Mouse (Mus musculus) heart, embryonic 15.5 days (tissue): ENCODE results near the gene Olfr1505. TPM values are rescaled to one million over a fixed set of nuclear protein-coding genes. Genes with fewer than 3 reads are reported as not detected.

Experiments
- ATAC-seq: fragments of 200-750 bp; cut with Nextera tagmentation; replicated peaks from 2 replicates; pipeline ENCODE4 v1.8.0; 2017; ENCODE audit warnings: low read depth, moderate TSS enrichment; ENCODE audit not compliant: insufficient number of reproducible peaks, insufficient read depth, low FRiP score
- H3K27ac ChIP-seq: fragments of 300-500 bp; sonication (generic); 2 replicates; pipeline ENCODE4 v1.5.1; 2015; ENCODE audit warnings: mild to moderate bottlenecking, inconsistent platforms
- H3K27me3 ChIP-seq: fragments of 300-500 bp; sonication (generic); 2 replicates; pipeline ENCODE4 v1.6.1; 2015; ENCODE audit warnings: inconsistent platforms
- H3K36me3 ChIP-seq: fragments of 300-500 bp; sonication (generic); 2 replicates; pipeline ENCODE4 v1.6.1; 2015; ENCODE audit warnings: mild to moderate bottlenecking, inconsistent platforms
- H3K4me1 ChIP-seq: fragments of 300-500 bp; sonication (generic); replicated peaks from 2 replicates; pipeline ENCODE4 v1.6.1; 2015; ENCODE audit warnings: inconsistent platforms
- H3K4me2 ChIP-seq: fragments of 300-500 bp; sonication (generic); 2 replicates; pipeline ENCODE4 v1.6.1; 2015; ENCODE audit warnings: inconsistent platforms, mild to moderate bottlenecking, moderate library complexity
- H3K4me3 ChIP-seq: fragments of 300-500 bp; sonication (generic); 2 replicates; pipeline ENCODE4 v1.5.1; 2015; ENCODE audit warnings: mild to moderate bottlenecking, inconsistent platforms
- H3K9ac ChIP-seq: fragments of 300-500 bp; sonication (generic); 2 replicates; pipeline ENCODE4 v1.6.1; 2015; ENCODE audit warnings: mild to moderate bottlenecking, inconsistent platforms
- H3K9me3 ChIP-seq: fragments of 300-500 bp; sonication (generic); replicated peaks from 2 replicates; pipeline ENCODE4 v1.6.1; 2016; ENCODE audit warnings: inconsistent platforms
- WGBS: fragments of 180-500 bp; shearing (Covaris S2); methylation state at CpG from one replicate; pipeline ENCODE4 v1.1.7; 2015; ENCODE audit warnings: mixed read lengths; 5-methylcytosine and 5-hydroxymethylcytosine counted together
- polyA plus RNA-seq: library from polyadenylated mRNA; unstranded; fragments of >200 nt; fragmentation: Nextera tagmentation; extraction: Ambion mirVana; gene quantifications from 2 replicates; pipeline ENCODE4 v1.2.1, GENCODE M21; 2015

Olfr1505 gene
- not detected in 2 replicates for polyA plus RNA-seq

- Histone ChIP-seq H3K36me3 (no peaks in the 10 kb centered on the region), H3K27ac (no peak within 1 kb of the TSS), H3K27me3 (no peaks in the 10 kb centered on the region), H3K4me1 (no peaks in the 10 kb centered on the region), H3K9ac (no peak within 1 kb of the TSS), H3K4me3 (no peak within 1 kb of the TSS), H3K4me2 (no peak within 1 kb of the TSS), H3K9me3 (no peaks in the 10 kb centered on the region)
- WGBS, result 60% methylated on average over 2 of the region's 2 CpGs
- no peak for ATAC-seq
Measured at GRCm38 (mm10) chr19:13913230-13913629, at the start of gene Olfr1505. Olfr1505 (plus strand) TSS chr19:13913530.

DNA sequence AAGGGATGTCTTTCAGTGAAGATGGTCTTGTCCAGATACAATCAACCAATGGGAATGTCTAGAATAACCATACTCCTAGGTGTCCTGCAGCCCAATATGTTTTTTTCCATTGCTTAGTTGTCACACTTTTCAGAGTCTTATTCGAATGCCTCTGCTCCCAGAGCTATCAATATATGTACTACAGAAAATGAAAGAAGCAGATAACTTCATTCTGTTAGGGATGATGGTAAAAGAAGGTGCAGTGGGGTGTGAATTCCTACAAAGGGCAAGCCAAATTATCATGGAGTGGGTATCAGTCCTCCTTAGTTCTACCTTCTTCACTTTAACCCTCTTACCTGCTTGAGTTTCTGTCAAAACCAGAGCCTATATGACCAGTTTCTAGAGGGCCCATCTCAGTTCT, 15.5 kb upstream of the Olfr1505 start, which contains the start of gene Olfr1504:
Gene Olfr1504 (minus strand): TSS at position 101 of the 400 bp plus-strand sequence.
- H3K36me3 ChIP-seq, result no peaks in the 10 kb centered on the region
- WGBS, result 43% methylated on average over 1 of the region's 1 CpGs
- H3K27me3 ChIP-seq, result no peaks in the 10 kb centered on the region
- no peak within 1 kb of the TSS for H3K4me2 ChIP-seq
- no peak within 1 kb of the TSS for H3K4me3 ChIP-seq
- H3K27ac ChIP-seq, result no peak within 1 kb of the TSS
- no peak for ATAC-seq
- no peaks in the 10 kb centered on the region for H3K9me3 ChIP-seq
- H3K4me1 ChIP-seq, result no peaks in the 10 kb centered on the region
- no peak within 1 kb of the TSS for H3K9ac ChIP-seq

Other genes with a start within 250 kb of the Olfr1505 start
- gene Olfr1491, start 216.3 kb upstream of the Olfr1505 start, polyA plus RNA-seq, result not detected in 2 replicates
- not detected in 2 replicates for gene Olfr1493-ps1, start 190.3 kb upstream of the Olfr1505 start, polyA plus RNA-seq
- gene Olfr1494, start 173.8 kb upstream of the Olfr1505 start, polyA plus RNA-seq, result not detected in 2 replicates
- not detected in 2 replicates for gene Olfr1495, start 148.9 kb upstream of the Olfr1505 start, polyA plus RNA-seq
- gene Olfr1496, start 135.7 kb upstream of the Olfr1505 start, polyA plus RNA-seq, result not detected in 2 replicates
- not detected in 2 replicates for gene Olfr1497, start 115.3 kb upstream of the Olfr1505 start, polyA plus RNA-seq
- gene Olfr1499, start 94.1 kb upstream of the Olfr1505 start, polyA plus RNA-seq, result not detected in 2 replicates
- not detected in 2 replicates for gene Olfr1500, start 83.0 kb upstream of the Olfr1505 start, polyA plus RNA-seq
- not detected in 2 replicates for gene Olfr1501, start 62.8 kb upstream of the Olfr1505 start, polyA plus RNA-seq
- gene Olfr1502, start 51.7 kb upstream of the Olfr1505 start, polyA plus RNA-seq, result not detected in 2 replicates
- not detected in 2 replicates for gene Olfr1504, start 15.6 kb upstream of the Olfr1505 start, polyA plus RNA-seq